Mouse (Mus musculus): ENCODE data around the gene Gm11042.

GRCm38 (mm10) chr12:74282846-74283245 is 33.3 kb downstream of the Gm11042 start:
- no peak for TF ChIP-seq EP300 (IDR thresholded peaks at IDR 0.05; ENCODE audit: low read depth)
- TF ChIP-seq CTCF (IDR thresholded peaks at IDR 0.05; ENCODE audit: low read depth): no peak

All from heart, postnatal 0 days (tissue).